Mouse (Mus musculus) ES-E14 (cell line): ENCODE measurements around the gene Pik3c2g.

Experiments used
- CHD2 ChIP-seq: IDR thresholded peaks from 2 replicates; pipeline ENCODE4 v1.6.1; 2014; ENCODE audit warnings: mild to moderate bottlenecking, low read depth, low read length, inconsistent platforms
- ZNF384 ChIP-seq: IDR thresholded peaks from 2 replicates; pipeline ENCODE4 v1.6.1; 2012; ENCODE audit warnings: low read depth, low read length, inconsistent platforms

DNA sequence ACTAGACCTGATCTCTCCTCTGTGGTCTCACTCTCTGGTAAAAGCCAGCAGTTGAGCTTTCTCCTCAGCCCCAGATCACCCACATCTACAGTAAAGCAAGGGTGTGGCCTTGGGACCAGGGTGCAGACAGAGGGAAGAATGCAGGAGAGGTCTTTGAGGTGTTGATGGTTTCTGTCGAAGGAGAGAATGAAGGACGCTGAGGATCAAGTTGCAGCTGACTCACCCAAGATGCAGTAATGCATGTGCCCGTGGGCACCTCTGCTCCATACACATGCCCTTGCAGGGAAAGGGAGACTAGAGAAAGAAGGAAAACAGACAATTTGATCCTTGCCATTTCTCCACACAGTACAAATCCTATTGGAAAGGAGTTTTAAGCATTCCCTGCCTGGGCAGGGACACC is 5.1 kb downstream of the Pik3c2g start:
- TF ChIP-seq CHD2 (no peak), ZNF384 (no peak)
